Mouse (Mus musculus) spleen, postnatal 36 days (tissue): ENCODE data around the gene Atp6v1g2.

Experiments used
- DNase-seq, 2 experiments: peaks; one replicate each; pipeline ENCODE4 v3.0.0; 2022; ENCODE audit warnings: low spot score in 2 of 2, mixed read lengths in 1 of 2

The Atp6v1g2 gene

DNA sequence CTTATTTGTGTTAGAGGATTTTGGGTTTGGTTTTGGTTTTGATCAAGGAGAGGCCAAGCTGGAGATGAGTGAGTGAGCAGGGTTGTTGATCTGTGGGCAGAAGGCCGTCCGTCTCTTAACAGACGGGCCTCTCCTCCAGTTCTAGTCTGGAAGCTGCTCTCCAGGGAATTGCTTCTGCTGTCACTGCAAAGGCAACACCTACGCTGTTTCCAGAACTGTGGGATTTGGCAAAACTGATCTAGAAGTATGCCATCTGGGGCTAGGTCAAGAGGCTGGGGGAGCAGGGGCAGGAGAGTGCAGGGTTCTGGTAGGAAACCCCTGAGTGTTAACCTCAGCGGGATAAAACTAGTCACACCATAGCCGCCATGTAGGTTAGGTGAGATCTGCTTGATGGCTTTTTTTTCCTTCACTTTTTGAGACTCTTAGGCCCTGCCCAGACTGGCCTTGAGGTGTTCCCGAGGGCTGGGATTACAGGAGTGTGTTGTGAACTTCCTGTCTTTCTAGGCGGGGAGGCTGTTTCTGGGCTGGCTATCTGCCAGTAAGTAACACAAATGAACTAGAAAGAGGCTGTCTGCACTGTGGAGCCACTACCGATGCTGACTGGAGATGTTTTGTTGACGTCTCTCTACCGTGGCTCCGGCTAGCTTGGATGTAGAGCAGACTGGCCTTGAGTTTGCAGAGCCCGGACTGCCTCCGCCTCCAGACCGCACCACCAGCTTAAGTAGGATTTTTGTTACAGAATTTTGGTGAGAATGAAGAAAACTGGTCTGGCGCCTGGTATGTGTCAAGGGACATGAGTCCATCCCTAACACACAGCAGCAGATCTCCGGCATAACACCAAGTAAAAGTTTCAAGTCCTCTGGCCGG is at the start of gene Atp6v1g2:
Atp6v1g2 (plus strand) TSS at position 547 of the 867 bp plus-strand sequence.
- DNase-seq: peak; percentile 41 to 61

DNA sequence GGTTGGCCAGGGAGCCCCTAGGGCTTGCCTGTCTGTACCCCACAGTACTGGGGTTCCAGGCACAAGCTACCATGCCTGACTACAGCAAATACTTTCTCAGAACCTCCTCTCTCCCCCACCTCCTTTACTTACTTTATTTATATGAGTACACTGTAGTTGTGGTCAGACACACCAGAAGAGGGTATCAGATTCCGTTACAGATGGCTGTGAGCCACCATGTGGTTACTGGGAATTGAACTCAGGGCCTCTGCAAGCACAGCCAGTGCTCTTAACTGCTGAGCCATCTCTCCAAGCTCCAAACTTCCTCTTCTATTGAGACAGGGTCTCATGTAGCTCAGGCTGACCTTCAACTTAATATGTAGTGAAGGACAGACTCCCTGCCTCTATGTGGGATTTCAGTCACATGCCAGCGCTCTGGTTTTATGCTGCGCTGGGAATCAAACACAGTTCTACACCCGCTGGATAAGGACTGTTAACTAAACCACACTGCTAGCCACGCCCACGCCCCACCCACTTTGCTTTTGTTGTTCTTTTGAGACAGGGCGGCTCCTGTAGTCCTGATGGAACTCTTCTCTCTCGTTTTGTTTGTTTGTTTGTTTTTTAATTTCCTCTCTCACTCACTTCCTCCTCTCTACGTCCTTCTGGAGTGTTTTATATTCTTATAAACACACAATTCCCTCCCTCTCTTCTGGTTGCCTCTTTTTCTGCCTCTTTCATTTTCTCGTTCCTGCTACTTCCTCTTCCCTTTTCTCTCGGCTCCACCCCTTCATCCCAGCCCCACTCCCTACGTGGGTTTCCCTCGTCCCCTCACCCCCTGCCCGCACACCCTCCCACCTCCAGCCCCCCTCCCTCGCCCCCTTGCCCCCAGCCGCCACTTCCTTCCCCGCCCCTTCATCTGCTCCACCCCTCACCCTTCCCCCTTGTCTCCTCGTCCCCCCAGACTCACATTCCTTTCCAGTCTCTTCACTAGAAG is 47.5 kb upstream of the Atp6v1g2 start:
- peak; percentile 82 to 91 for DNase-seq

DNA sequence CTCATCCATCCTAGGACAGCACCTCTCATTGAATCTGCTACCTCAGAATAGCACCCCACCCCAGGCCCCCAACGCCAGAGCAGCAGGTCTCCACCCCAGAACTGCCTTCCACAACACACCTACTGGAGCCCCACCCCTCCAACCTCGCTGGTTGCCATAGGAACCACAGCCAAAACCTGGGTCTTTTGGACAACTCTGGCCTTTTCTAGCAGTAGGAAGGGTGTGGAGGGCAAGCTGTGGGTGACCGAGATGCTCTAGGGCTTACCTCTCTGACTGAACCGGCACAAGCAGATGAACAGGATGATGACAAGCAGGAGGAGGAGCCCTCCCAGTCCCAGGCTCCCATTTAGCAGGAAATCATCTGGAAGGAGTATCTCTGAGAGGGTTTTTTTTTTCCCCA is 46.8 kb upstream of the Atp6v1g2 start:
- peak; percentile 84 to 86 for DNase-seq

DNA sequence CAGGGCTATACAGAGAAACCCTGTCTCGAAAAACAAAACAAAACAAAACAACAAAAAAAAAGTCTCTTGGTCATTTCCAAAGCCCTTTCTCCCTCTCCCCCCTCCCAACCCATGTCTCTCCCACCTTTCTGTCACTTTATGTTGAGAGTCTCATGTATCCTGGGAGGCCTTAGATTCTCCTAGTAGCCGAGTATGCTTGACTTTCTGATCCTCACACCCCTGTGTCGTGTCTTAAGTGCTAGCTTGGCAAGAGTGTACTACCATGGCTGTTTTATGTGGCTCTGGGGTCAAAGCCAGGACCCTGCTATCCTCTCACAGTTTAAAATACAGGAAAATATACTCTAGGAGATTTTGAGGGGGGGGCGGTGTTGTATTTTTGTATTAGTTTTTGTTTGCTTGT is 46.1 kb upstream of the Atp6v1g2 start:
- no peak for DNase-seq

DNA sequence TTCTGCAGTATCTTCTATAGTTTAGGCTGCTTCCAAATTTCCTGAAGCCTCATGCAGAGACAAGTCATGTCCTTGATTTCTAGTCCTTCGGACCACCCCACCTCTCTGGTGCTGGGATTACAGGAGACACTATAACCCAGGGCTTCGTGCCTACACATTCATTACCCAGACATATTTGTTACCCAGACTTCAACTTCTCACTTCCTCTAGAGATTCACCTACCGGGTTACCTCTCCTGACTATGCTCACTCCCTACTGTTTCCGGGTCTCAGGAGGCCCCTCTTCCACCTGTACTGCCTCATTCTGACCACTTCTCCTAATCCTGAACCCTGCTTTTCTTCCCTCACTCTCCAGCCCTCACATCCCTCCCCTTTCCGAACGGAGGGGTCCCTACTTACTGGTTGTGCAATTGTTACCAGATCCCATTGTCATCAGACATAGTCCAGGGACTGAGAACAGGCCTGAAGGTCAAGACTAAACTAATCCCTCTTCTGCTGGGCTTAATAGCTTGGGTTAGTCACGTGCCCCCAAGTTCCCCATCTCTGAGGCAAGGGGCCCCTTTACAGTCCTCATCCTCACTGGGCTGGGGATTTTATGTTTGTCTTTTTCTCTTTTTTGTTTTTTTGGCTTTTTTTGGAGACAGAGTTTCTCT is 45.4 kb upstream of the Atp6v1g2 start, which contains the start of gene Lst1:
Lst1 (minus strand) TSS at position 481 of the 652 bp plus-strand sequence.
- DNase-seq: peak in 1 of 2 experiments; percentile 51

DNA sequence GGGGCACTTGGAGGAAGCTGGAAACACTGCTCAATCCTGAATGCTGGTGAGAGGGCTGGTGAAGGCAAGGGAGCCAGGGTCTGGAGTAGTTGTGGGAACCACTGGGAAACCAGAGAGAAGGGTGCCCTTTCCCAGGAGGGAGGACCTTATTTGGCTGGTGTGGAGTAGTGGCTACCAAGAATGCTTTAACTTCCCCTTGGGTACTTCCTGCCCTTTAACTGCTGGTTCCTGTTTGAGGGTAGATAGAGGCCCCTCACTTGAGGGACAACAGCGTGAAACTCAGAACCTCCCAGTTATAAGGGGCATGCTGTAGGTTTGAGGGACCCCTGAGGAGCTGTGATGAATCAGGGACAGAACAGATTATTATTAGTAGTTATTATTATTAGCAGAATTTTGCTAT is 44.3 kb upstream of the Atp6v1g2 start:
- DNase-seq: peak; percentile 65 to 76

DNA sequence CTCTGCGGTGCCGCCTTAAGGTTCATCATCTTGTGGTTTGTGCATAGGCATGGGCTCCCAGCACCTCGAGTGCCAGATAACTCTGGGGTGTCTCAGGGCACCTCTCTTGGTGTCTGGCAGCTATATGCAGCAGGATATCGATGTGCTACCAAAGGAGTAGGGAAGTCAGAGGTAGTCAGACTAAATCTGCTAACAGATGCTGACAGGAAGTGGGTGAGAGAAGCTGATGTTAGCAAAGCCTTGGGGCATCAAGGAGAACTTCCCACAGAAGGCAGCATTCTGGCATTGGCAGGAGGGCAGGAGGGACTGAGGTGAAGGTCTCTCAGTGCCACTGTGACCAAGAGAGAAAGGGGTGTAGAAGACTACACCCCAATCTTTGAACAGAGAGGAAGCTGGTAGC is 43.4 kb upstream of the Atp6v1g2 start:
- peak; percentile 69 to 74 for DNase-seq

DNA sequence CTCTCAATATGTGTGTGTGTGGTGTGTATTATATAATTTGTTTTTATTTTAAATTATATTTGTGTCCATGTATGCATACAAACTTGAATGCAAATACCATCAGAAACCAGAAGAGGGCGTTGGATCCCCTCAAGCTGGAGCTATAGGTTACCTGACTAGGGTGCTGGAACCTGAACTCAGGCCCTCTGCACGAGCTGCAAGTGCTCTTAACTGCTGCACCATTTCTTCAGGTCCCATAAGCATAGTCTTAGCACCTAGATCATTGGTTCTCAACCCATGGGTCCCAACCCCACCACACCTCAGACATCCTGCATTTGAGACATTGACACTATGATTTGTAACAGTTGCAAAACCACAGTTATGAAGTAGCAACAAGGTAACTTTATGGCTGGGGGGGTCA is 41.7 kb upstream of the Atp6v1g2 start:
- no peak for DNase-seq

DNA sequence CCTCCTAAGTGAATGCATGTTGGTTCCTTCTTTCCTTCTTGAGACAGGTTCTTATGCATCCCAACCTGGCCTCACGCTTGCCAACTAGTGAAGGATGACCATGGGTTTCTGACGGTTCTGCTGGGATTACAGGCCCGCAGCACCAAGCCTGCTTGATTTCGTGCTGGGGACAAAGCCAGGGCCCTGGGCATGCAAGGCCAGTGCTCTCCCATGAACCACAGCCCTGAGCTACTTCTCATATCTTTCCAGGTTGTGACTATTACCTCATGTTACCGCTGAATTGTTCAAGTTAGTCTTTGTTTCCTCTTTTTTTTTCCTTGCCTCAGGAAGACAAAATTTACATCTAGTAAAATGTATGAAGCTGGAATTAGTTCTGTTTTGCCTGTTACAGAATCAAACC is 40.5 kb upstream of the Atp6v1g2 start:
- no peak for DNase-seq

DNA sequence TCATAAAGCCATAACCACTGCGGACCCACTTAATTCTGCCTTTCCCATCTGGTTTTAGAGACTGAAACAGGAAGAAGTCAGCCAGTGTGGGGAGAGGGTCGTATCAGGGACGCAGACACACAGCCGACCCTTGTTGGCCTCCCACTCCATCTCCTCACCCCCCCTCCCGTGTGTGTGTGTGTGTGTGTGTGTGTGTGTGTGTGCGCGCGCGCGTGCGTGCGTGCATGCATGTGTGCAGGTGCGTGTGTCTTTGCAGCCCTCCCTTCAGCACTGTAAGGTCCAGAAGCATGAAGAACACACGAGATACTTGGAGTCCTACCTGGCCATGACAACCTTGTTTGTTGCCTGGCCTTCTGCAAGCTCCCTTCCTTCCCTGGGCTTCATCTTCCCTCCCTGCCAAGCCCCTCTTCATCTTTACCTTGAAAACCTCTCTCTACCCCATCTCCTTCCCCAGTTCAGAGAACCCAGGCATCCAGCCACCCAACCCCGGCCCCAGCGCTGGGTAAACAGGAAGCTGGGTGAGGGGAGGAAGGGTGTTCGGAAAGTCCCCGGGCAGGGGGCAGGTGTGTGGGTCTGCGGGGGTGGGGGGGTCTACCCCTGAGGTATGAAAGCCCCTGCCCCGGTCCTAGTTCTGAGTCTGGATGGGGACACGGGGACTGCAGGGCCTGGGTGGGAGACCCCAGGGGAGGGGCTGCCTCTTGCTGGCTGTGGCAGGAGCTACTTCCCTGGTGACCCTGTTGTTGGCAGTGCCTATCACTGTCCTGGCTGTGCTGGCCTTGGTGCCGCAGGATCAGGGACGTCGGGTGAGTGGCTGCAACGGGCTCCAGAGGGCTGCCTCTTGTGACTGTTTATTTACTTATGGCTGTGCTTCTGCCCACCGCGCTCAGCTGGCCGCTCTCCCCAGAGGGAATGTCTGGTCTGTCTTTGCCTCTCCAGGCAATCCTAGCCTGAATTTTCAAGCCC is 39.3 kb upstream of the Atp6v1g2 start, which contains the start of gene Ltb:
Ltb (plus strand) TSS at position 559 of the 963 bp plus-strand sequence.
- peak; percentile 93 to 94 for DNase-seq

DNA sequence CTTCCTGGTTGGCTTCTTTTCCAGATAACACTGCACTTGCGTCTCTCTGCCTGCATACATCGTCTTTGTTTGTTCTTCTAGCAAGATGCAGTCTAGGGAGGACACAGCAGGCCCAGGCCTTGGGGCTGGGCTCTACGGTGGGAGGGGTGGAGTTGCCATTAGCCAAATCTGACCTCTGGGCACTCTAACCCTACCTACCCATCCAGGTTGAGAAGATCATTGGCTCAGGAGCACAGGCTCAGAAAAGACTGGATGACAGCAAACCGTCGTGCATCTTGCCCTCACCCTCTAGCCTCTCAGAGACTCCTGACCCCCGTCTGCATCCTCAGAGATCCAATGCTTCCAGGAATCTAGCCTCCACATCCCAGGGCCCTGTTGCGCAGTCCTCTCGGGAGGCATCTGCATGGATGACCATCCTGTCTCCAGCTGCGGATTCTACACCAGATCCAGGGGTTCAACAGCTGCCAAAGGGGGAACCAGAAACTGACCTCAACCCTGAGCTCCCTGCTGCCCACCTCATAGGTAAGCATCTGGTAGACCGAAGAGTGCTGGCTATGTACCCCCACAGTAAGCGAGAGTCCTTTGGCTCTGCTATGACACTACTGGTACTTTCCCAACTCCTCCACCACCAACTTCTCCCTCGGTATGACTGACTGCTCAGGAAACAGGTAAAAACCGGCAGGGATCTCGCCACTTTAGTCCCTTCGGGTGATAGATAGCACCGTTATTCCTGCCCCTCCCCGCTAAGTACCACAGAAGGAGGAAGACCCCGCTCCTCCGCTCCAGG is 38.4 kb upstream of the Atp6v1g2 start:
- peak in 1 of 2 experiments; percentile 62 for DNase-seq

DNA sequence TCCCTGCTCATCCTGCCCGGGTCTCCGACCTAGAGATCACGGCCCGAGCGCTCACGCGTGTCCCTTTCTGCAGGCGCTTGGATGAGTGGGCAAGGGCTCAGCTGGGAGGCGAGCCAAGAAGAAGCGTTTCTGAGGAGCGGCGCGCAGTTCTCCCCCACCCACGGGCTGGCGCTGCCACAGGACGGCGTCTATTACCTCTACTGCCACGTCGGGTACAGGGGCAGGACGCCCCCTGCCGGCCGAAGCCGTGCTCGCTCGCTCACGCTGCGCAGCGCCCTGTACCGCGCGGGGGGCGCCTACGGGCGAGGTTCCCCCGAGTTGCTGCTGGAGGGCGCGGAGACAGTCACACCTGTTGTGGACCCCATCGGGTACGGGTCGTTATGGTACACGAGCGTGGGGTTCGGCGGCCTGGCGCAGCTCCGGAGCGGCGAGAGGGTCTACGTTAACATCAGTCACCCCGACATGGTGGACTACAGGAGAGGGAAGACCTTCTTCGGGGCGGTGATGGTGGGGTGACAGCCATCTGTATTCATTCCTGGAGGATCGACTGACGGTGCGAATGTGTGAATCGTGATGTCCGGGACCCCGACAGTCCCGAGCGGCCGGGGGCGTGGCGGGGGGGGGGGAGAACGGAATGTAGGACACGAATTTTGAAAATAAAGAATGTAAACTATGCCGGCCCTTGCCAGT is 37.7 kb upstream of the Atp6v1g2 start:
- DNase-seq: peak; percentile 88

DNA sequence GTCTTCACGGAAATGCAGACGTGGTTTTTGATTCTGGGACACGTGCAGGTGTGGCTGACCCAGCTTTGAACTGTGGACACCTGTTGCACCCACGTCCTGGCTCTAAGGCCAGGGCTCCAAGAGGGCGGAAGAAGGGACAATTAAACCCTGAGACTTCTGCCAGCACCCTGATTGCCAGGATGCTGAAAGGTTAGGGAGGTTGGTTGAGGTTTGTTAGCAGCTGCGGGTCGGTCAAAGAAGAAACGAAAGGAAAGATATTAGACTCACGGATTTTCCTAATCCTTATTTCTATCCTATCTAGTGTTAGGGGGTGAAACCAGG is 37.2 kb upstream of the Atp6v1g2 start:
- DNase-seq: no peak

DNA sequence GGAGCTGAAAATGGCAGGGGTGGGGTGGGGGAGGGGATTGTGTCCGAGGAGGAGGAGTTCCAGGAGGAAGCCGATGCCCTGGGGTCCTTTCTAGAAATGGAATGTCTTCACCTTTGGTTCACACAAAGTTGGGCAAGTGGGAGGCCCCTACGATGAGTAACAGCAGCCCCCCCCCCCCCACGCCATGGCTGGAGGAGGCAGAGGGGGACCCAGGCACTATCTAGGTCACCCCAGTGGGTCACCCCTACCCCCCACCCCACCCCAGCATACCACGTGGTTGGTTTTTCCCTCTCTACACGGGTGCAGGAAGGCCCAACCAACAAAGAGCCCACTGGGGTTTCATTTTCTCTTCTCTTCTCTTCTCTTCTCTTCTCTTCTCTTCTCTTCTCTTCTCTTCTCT is 36.3 kb upstream of the Atp6v1g2 start:
- DNase-seq: no peak

DNA sequence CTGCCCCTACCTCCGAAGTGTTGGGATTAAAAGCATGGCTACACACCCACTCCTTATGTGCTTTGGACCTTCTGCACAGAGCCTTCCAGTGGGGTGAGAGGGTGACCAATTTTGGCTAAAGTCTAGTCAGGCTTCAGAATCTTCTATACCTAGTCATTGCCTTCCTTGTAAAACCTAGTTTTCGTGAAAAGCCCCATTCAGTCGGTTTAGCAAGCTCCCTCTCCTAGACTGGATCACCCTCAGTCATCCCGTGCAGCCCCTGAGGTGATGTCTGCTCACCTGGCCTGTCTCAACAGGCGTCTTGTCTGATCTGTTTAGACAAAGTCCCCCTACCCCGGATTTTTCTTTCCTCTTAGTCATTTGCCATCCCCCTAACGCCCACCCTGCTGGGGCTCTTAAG is 35.4 kb upstream of the Atp6v1g2 start:
- DNase-seq: no peak

DNA sequence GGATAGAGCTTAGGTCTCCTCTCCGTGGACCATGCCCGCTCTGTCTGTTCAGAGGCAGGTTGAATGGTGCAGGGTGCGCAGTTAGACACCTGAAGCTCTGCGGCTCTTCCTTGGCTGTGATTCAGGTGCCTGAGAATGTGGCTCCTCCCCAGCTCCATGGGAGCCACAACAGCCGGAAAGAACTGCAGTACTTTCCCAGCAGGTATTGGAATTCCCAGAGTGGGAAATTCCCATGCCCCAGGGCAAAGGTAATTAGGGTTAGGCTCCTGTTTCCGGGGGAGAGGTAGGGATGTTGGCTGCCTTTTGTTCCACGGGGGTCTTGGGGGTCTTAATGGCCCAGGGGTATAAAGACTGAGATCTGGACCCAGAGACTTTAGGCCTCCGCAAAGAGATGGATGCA is 34.5 kb upstream of the Atp6v1g2 start:
- no peak for DNase-seq

DNA sequence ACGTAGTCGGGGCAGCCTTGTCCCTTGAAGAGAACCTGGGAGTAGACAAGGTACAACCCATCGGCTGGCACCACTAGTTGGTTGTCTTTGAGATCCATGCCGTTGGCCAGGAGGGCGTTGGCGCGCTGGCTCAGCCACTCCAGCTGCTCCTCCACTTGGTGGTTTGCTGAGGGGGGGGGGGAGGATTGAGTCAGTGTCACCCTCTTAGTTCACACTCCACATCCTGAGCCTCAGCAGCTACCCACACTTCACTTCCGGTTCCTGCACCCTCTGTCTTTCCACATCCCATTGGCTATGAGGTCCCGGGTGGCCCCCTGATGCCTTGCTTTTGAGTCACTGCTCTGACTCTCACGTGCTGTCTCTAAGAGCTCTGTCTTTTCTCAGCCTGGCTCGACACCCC is 33.1 kb upstream of the Atp6v1g2 start:
- DNase-seq: peak; percentile 77 to 82

DNA sequence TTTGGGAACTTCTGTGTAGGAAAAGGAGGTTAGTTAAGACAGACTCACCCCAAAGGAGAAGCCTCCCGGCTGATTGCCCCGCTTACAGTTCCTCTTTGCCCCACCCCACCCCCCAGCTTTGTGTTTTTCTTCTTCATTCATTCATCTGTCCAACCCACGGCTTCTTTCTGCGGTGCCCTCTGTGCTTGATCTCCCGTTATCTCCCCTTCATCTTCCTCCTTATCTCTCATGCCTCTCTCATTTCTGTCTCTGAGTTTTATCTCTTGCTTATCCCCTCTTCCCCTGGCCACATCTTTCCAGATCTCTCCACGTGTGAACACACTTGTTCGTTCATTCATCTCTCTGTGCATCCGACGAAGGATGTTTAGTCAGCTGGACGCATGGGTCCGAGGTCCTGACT is 32.3 kb upstream of the Atp6v1g2 start:
- peak; percentile 56 to 64 for DNase-seq

DNA sequence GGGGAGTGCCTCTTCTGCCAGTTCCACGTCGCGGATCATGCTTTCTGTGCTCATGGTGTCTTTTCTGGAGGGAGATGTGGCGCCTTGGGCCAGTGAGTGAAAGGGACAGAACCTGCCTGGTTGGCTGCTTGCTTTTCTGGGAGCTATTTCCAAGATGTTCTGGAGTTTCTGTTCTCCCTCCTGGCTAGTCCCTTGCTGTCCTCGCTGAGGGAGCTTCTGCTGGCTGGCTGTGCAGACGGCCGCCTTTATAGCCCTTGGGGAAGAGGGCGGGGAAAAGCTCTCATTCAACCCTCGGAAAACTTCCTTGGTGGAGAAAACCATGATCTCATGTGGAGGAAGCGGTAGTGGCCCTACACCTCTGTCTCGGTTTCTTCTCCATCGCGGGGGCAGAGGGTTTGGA is 31.7 kb upstream of the Atp6v1g2 start, which contains the start of gene Tnf:
Tnf (minus strand) TSS at position 221 of the 400 bp plus-strand sequence.
- DNase-seq: peak; percentile 78 to 81
